Mouse (Mus musculus): ENCODE data around the gene Irgq.

DNA sequence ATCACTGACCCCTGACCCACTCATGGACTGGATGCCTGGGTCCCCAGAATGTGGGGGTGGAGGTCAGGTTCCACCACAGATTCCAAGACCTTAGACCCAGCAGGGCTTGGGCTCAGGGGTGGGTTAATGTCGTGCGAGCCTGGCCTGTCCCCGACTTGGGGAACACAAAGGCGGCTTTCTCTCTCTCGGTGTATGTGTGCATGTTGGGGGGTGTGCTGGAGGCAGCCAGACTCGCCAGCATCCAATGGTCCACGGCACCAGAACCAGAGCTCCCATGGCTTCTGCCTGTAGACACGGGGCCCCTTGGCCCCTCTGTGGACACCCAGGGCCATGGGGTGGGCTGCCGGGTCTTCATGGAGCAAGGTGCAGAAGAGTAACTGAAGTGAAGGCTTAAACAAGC is 45.0 kb upstream of the Irgq start:
- no peak for TF ChIP-seq CTCF (conservative IDR thresholded peaks at IDR 0.05; ENCODE audit: low read length)
- TF ChIP-seq POU5F1 (IDR thresholded peaks at IDR 0.05; ENCODE audit: borderline replicate concordance, low read length) = no peak
- TF ChIP-seq NANOG (IDR thresholded peaks at IDR 0.05; ENCODE audit: borderline replicate concordance, low read length) = no peak
